Mouse (Mus musculus) bone marrow, adult 2 months (tissue): Measurements from ENCODE around the gene Defb46. TPM values are rescaled to one million over a fixed set of nuclear protein-coding genes. Genes with fewer than 3 reads are reported as not detected.

Source experiments
- H3K27ac ChIP-seq: fragments of 200-500 bp; 2 replicates; pipeline ENCODE4 v1.5.1; 2012; ENCODE audit warnings: low read depth, mild to moderate bottlenecking, control low read depth, inconsistent platforms, low read length; ENCODE audit not compliant: control insufficient read depth, poor library complexity, insufficient read depth
- H3K4me1 ChIP-seq: fragments of 200-500 bp; 2 replicates; pipeline ENCODE4 v1.6.1; 2011; ENCODE audit warnings: low read length; ENCODE audit not compliant: control insufficient read depth, insufficient read depth
- H3K4me3 ChIP-seq: fragments of 200-500 bp; replicated peaks from 2 replicates; pipeline ENCODE3; 2011; ENCODE audit warnings: mild to moderate bottlenecking, low read depth, low read length, control low read depth; ENCODE audit not compliant: control insufficient read depth
- CTCF ChIP-seq: fragments of 200-500 bp; IDR thresholded peaks from 2 replicates; pipeline ENCODE4 v1.5.1; 2011; ENCODE audit warnings: low read length, control low read depth; ENCODE audit not compliant: control insufficient read depth, insufficient read depth
- POLR2A ChIP-seq: fragments of 200-500 bp; IDR thresholded peaks from 2 replicates; pipeline ENCODE4 v1.6.1; 2011; ENCODE audit warnings: low read depth, mild to moderate bottlenecking, control low read depth, low read length, borderline replicate concordance; ENCODE audit not compliant: control insufficient read depth
- WGBS: fragments of 180-500 bp; shearing (Covaris S2); methylation state at CpG from one replicate; pipeline ENCODE4 v1.1.7; 2018; 5-methylcytosine and 5-hydroxymethylcytosine counted together
- polyA plus RNA-seq: library from polyadenylated mRNA; stranded (reverse); fragments of >200 nt; gene quantifications from 2 replicates; pipeline ENCODE4 v1.2.4, GENCODE M21; 2011; ENCODE audit warnings: low replicate concordance; ENCODE audit not compliant: missing spikeins, insufficient read depth, insufficient read length

Defb46 gene
- polyA plus RNA-seq = not detected in 2 replicates

DNA sequence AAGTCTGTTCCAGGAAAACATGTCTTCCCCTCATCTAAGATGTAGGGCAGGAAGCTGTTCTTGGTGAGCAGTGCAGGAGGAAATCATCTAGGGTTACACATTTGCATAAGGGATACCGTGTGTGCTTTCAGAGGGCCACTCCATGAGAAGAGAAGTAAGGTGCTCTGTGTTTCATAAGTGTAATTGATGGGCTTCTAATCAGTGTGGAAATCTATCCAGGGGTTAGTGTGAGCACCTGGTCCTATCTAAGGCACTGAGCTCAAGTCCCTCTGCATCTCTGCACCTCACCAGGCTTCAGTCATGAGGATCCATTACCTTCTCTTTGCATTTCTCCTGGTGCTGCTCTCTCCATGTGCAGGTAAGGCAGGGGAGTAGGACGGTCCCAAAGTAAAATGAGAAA, at the start of gene Defb46:
TSS of gene Defb46 (plus strand) at position 301 of the 400 bp plus-strand sequence.
- Histone ChIP-seq H3K4me1 (no peaks in the 10 kb centered on the region), H3K27ac (no peak within 1 kb of the TSS), H3K4me3 (no peak within 1 kb of the TSS)
- no peak for TF ChIP-seq POLR2A
- TF ChIP-seq CTCF = no peak
- 75% methylated on average over 2 of the region's 2 CpGs for WGBS

DNA sequence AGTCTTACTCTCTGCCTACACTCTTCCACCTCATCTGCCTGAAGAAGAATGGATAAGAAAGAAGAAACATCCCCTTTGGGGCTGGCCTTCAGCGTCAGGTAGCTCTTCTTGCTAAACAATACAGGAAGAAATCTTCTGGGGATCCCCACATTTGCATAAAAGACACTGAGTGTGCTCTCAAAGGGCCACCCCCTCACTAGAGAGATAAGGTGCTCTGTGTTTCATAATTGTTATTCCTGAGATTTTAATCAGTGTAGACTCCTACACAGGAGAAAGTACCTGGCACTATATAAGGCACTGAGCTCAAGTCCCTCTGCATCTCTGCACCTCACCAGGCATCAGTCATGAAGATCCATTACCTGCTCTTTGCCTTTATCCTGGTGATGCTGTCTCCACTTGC, 14.6 kb upstream of the Defb46 start, which contains the start of gene Defb6:
TSS of gene Defb6 (plus strand) at position 318 of the 400 bp plus-strand sequence.
- Histone ChIP-seq H3K4me3 (no peak within 1 kb of the TSS), H3K4me1 (no peaks in the 10 kb centered on the region), H3K27ac (no peak within 1 kb of the TSS)
- TF ChIP-seq POLR2A (no peak), CTCF (no peak)
- 63% methylated on average over 1 of the region's 1 CpGs for WGBS

GRCm38 (mm10) chr8:19238101-19238500, 1.6 kb upstream of the Defb46 start:
- 70% methylated on average over 1 of the region's 1 CpGs for WGBS
- no peaks in the 10 kb centered on the region for H3K4me1 ChIP-seq
- H3K27ac ChIP-seq = no peak overlapping the region
- H3K4me3 ChIP-seq = no peak overlapping the region
- no peak for TF ChIP-seq CTCF
- no peak for TF ChIP-seq POLR2A

- no peak for TF ChIP-seq CTCF
- TF ChIP-seq POLR2A = no peak
- 92% methylated on average over 5 of the region's 5 CpGs for WGBS
- H3K4me3 ChIP-seq = no peak within 1 kb of the TSS
- no peak within 1 kb of the TSS for H3K27ac ChIP-seq
- H3K4me1 ChIP-seq = no peaks in the 10 kb centered on the region
Measured at GRCm38 (mm10) chr8:19247280-19247679, 7.6 kb downstream of the Defb46 start, which contains the start of gene Defb5. Gene Defb5 (plus strand): TSS chr8:19247580.

DNA sequence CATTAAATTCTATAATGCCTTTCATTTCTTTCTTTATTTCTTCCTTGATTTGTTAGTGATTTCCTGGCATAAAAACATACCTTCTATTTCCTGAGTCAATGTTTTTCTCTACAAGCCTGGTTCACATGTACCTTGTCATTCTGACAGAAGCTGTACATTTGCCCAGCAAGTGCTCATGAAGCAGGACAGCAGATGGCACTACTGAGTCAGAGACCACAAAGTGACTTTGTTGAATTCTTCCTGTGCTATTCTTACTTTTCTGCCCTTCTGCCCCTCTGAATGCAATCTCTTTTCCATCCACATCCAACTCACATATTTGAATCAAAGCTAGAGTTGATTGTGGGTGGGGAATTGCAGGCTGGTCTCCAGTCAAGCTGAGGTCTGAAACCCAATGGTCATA, 18.4 kb downstream of the Defb46 start:
- no peak overlapping the region for H3K4me3 ChIP-seq
- TF ChIP-seq CTCF (no peak), POLR2A (no peak)
- no peak overlapping the region for H3K27ac ChIP-seq
- H3K4me1 ChIP-seq = no peaks in the 10 kb centered on the region

- Histone ChIP-seq H3K4me1 (no peaks in the 10 kb centered on the region), H3K27ac (no peak overlapping the region), H3K4me3 (no peak overlapping the region)
- no peak for TF ChIP-seq CTCF
- no peak for TF ChIP-seq POLR2A
- 34% methylated on average over 3 of the region's 3 CpGs for WGBS
Measured at GRCm38 (mm10) chr8:19259667-19260066, 20.0 kb downstream of the Defb46 start.

Other genes with a start within 250 kb of the Defb46 start
- gene Defb37, start 248.9 kb upstream of the Defb46 start, polyA plus RNA-seq = not detected in 2 replicates
- not detected in 2 replicates for gene Defb38, start 213.3 kb upstream of the Defb46 start, polyA plus RNA-seq
- not detected in 2 replicates for gene Defb39, start 175.1 kb upstream of the Defb46 start, polyA plus RNA-seq
- gene Defb12, start 125.1 kb upstream of the Defb46 start, polyA plus RNA-seq = not detected in 2 replicates
- not detected in 2 replicates for gene Defb34, start 116.2 kb upstream of the Defb46 start, polyA plus RNA-seq
- not detected in 2 replicates for gene Gm45826, start 99.1 kb upstream of the Defb46 start, polyA plus RNA-seq
- not detected in 2 replicates for gene Defb14, start 45.6 kb upstream of the Defb46 start, polyA plus RNA-seq
- not detected in 2 replicates for gene Defb4, start 41.2 kb upstream of the Defb46 start, polyA plus RNA-seq
- gene Defb6, start 14.4 kb upstream of the Defb46 start, polyA plus RNA-seq = not detected in 2 replicates
- not detected in 2 replicates for gene Defb5, start 7.7 kb downstream of the Defb46 start, polyA plus RNA-seq
- gene Defb3, start 53.4 kb downstream of the Defb46 start, polyA plus RNA-seq = not detected in 2 replicates
- gene Defb8, start 207.7 kb downstream of the Defb46 start, polyA plus RNA-seq = not detected in 2 replicates